Mouse (Mus musculus) thymus, adult 2 months (tissue): ENCODE results near the gene Ttc7. TPM values are rescaled to one million over a fixed set of nuclear protein-coding genes. Genes with fewer than 3 reads are reported as not detected.

Experiments used
- DNase-seq: peaks from one replicate; pipeline ENCODE4 v3.0.0; 2021
- H3K27ac ChIP-seq: fragments of 200-500 bp; 2 replicates; pipeline ENCODE4 v1.5.1; 2012; ENCODE audit warnings: low read length, control low read depth; ENCODE audit not compliant: control insufficient read depth, insufficient read depth
- H3K27me3 ChIP-seq: fragments of 200-500 bp; 2 replicates; pipeline ENCODE4 v1.6.1; 2012; ENCODE audit warnings: mild to moderate bottlenecking, low read length, moderate library complexity, mixed read lengths; ENCODE audit not compliant: control insufficient read depth, insufficient read depth
- H3K36me3 ChIP-seq: fragments of 200-500 bp; 2 replicates; pipeline ENCODE4 v1.6.1; 2012; ENCODE audit warnings: mild to moderate bottlenecking, low read length, moderate library complexity; ENCODE audit not compliant: control insufficient read depth, insufficient read depth
- H3K4me1 ChIP-seq: fragments of 200-500 bp; replicated peaks from 2 replicates; pipeline ENCODE4 v1.6.1; 2012; ENCODE audit warnings: low read length; ENCODE audit not compliant: control insufficient read depth, insufficient read depth
- H3K4me3 ChIP-seq: fragments of 200-500 bp; 2 replicates; pipeline ENCODE4 v1.5.1; 2012; ENCODE audit warnings: mild to moderate bottlenecking, low read length, control low read depth, moderate library complexity; ENCODE audit not compliant: control insufficient read depth, insufficient read depth
- CTCF ChIP-seq: fragments of 200-500 bp; IDR thresholded peaks from 2 replicates; pipeline ENCODE4 v1.5.1; 2012; ENCODE audit warnings: mild to moderate bottlenecking, control low read depth, low read length, moderate library complexity, borderline replicate concordance; ENCODE audit not compliant: control insufficient read depth, poor library complexity, insufficient read depth; ENCODE audit errors: extremely low read depth
- POLR2A ChIP-seq: fragments of 200-500 bp; IDR thresholded peaks from 2 replicates; pipeline ENCODE4 v1.6.1; 2012; ENCODE audit warnings: mild to moderate bottlenecking, low read length, control low read depth, moderate library complexity; ENCODE audit not compliant: control insufficient read depth, poor library complexity, insufficient read depth; ENCODE audit errors: extremely low read depth
- WGBS: fragments of 180-500 bp; shearing (Covaris S2); methylation state at CpG from one replicate; pipeline ENCODE4 v1.1.7; 2018; 5-methylcytosine and 5-hydroxymethylcytosine counted together
- polyA plus RNA-seq: library from polyadenylated mRNA; depleted of rRNA; stranded (reverse); fragments of >200 nt; gene quantifications from 2 replicates; pipeline ENCODE4 v1.2.3, GENCODE M21; 2012; rRNA removed

Gene Ttc7
- polyA plus RNA-seq, 1 experiment: 93.6 TPM

DNA sequence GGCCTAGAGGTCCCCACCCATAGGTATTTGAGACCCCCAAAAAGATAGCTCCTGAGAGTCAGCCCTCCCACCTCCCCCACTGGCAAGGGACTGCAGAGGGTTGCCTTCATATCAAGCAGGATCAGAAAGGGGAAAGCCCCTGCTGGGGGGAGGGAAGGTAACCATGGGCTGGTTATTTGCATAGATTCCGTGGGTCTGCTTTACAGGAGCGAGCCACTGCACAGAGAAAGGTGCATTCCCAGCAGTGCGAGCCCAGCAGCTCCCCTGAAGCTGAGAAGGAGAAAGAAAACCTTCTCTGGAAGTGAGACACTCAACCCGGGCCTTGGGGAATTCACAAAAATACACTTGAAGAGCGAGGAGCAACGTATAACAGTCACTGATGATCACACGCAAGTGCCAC, 135.4 kb downstream of the Ttc7 start:
- Histone ChIP-seq H3K4me3 (no peak overlapping the region), H3K27ac (no peak overlapping the region), H3K36me3 (no peaks in the 10 kb centered on the region), H3K27me3 (no peaks in the 10 kb centered on the region), H3K4me1 (no peaks in the 10 kb centered on the region)
- TF ChIP-seq POLR2A (no peak), CTCF (no peak)
- no peak for DNase-seq
- 84% methylated on average over 7 of the region's 7 CpGs for WGBS

GRCm38 (mm10) chr17:87427511-87427910, 144.8 kb downstream of the Ttc7 start, which contains the start of gene Stpg4:
TSS of gene Stpg4 (minus strand) at chr17:87427741.
- H3K4me3 ChIP-seq: no peak within 1 kb of the TSS
- H3K27ac ChIP-seq: no peak within 1 kb of the TSS
- no peaks in the 10 kb centered on the region for H3K4me1 ChIP-seq
- WGBS: 94% methylated on average over 24 of the region's 24 CpGs
- DNase-seq: no peak
- TF ChIP-seq POLR2A (no peak), CTCF (no peak)
- H3K27me3 ChIP-seq: no peaks in the 10 kb centered on the region
- H3K36me3 ChIP-seq: peaks cover 10% of the 10 kb centered on the region

DNA sequence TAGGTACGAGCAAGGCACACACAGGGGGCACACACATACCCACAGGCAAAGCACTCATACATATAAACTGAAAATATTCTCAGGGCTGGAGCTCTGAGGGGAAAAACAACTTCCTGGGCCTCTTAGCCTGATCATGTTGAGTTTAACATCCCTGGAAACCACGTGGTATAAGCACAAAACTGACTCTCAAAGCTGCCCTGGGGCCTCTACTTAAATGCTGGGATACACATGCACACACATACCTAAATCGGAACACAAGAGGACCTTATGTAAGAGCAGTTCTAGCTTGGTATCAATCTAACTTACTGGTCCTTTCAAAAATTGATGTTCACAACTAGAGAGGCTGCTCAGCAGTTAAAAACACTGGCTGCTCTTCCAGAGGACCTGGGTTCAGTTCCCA, 146.7 kb downstream of the Ttc7 start:
- Histone ChIP-seq H3K36me3 (peaks cover 25% of the 10 kb centered on the region), H3K27ac (no peak overlapping the region), H3K4me1 (no peaks in the 10 kb centered on the region), H3K4me3 (no peak overlapping the region), H3K27me3 (no peaks in the 10 kb centered on the region)
- WGBS: 92% methylated on average over 3 of the region's 3 CpGs
- no peak for DNase-seq
- TF ChIP-seq CTCF (no peak), POLR2A (no peak)

Other genes with a start within 250 kb of the Ttc7 start
- 4.8 and 6.4 TPM in 2 replicates for gene Socs5, start 175.2 kb upstream of the Ttc7 start, polyA plus RNA-seq
- gene Mcfd2, start 17.0 kb upstream of the Ttc7 start, polyA plus RNA-seq: 46.7 and 48.7 TPM in 2 replicates
- 0.24 TPM in 1 of 2 replicates, not detected in the other for gene Stpg4, start 144.9 kb downstream of the Ttc7 start, polyA plus RNA-seq
- 57.1 and 57.3 TPM in 2 replicates for gene Calm2, start 164.0 kb downstream of the Ttc7 start, polyA plus RNA-seq